Mouse (Mus musculus): Measurements from ENCODE around the gene Zscan12. TPM values are rescaled to one million over a fixed set of nuclear protein-coding genes. Genes with fewer than 3 reads are reported as not detected.

Zscan12 gene
- polyA plus RNA-seq, 1 experiment from 2014 or later, result 10.0 TPM

- peak overlapping the region; percentile 69; the same call in 1 of the 2 replicates for H3K9ac ChIP-seq
- 0% methylated on average over 2 of the region's 2 CpGs for WGBS
- H3K9me3 ChIP-seq, result no peaks in the 10 kb centered on the region
- H3K27me3 ChIP-seq (replicated peaks), result no peaks in the 10 kb centered on the region
- ATAC-seq (ENCODE audit: insufficient read depth, low FRiP score, low read depth), result no peak
- H3K4me3 ChIP-seq (replicated peaks), result peak overlapping the region; percentile 88
- H3K4me2 ChIP-seq, result peak overlapping the region; percentile 59; the same call in 1 of the 2 replicates
- no peak overlapping the region; the same call in 1 of the 2 replicates for H3K27ac ChIP-seq
- peaks cover 8% of the 10 kb centered on the region; the same call in 1 of the 2 replicates for H3K4me1 ChIP-seq
- peaks cover 9% of the 10 kb centered on the region; the same call in 1 of the 2 replicates for H3K36me3 ChIP-seq
These were observed 40.2 kb downstream of the Zscan12 start for GRCm38 (mm10) chr13:21402848-21403247.

GRCm38 (mm10) chr13:21407341-21407740 lies 44.7 kb downstream of the Zscan12 start:
- Histone ChIP-seq H3K4me3 (replicated peaks) (no peak overlapping the region), H3K27me3 (replicated peaks) (no peaks in the 10 kb centered on the region), H3K9ac (no peak overlapping the region), H3K27ac (no peak overlapping the region), H3K36me3 (no peaks in the 10 kb centered on the region), H3K4me1 (no peaks in the 10 kb centered on the region), H3K9me3 (no peaks in the 10 kb centered on the region), H3K4me2 (no peak overlapping the region)
- 76% methylated on average over 11 of the region's 11 CpGs for WGBS
- no peak for ATAC-seq (ENCODE audit: insufficient read depth, low FRiP score, low read depth)

- ATAC-seq (ENCODE audit: insufficient read depth, low FRiP score, low read depth), result peak; percentile 88
These were observed 45.6 kb downstream of the Zscan12 start for GRCm38 (mm10) chr13:21407969-21408804.

GRCm38 (mm10) chr13:21408805-21409459 lies 46.3 kb downstream of the Zscan12 start:
- no peaks in the 10 kb centered on the region for H3K9me3 ChIP-seq
- H3K36me3 ChIP-seq, result no peaks in the 10 kb centered on the region
- peak overlapping the region; percentile 73 for H3K4me2 ChIP-seq
- H3K4me1 ChIP-seq, result no peaks in the 10 kb centered on the region
- 57% methylated on average over 11 of the region's 11 CpGs for WGBS
- H3K9ac ChIP-seq, result no peak overlapping the region; the same call in 1 of the 2 replicates
- H3K27ac ChIP-seq, result no peak overlapping the region; the same call in 1 of the 2 replicates
- peak overlapping the region; percentile 50 for H3K4me3 ChIP-seq (replicated peaks)
- no peak for ATAC-seq (ENCODE audit: insufficient read depth, low FRiP score, low read depth)
- no peaks in the 10 kb centered on the region for H3K27me3 ChIP-seq (replicated peaks)

More at GRCm38 (mm10) chr13:21407969-21408804, 45.6 kb downstream of the Zscan12 start:
- Histone ChIP-seq H3K9ac (peak overlapping the region; percentile 23; the same call in 1 of the 2 replicates), H3K4me1 (no peaks in the 10 kb centered on the region), H3K27me3 (replicated peaks) (no peaks in the 10 kb centered on the region), H3K4me2 (peak overlapping the region; percentile 73), H3K9me3 (no peaks in the 10 kb centered on the region), H3K36me3 (no peaks in the 10 kb centered on the region), H3K4me3 (replicated peaks) (peak overlapping the region; percentile 50), H3K27ac (peak overlapping the region; percentile 76; the same call in 1 of the 2 replicates)
- 3% methylated on average over 27 of the region's 27 CpGs for WGBS

- Histone ChIP-seq H3K27me3 (replicated peaks) (no peaks in the 10 kb centered on the region), H3K4me2 (peak overlapping the region; percentile 16; the same call in 1 of the 2 replicates), H3K9ac (no peak overlapping the region), H3K9me3 (no peaks in the 10 kb centered on the region), H3K4me3 (replicated peaks) (no peak overlapping the region), H3K36me3 (no peaks in the 10 kb centered on the region), H3K4me1 (no peaks in the 10 kb centered on the region), H3K27ac (peak overlapping the region; percentile 65)
- WGBS, result 55% methylated on average over 14 of the region's 15 CpGs
- peak; percentile 83; the same call in 1 of the 2 replicates for ATAC-seq (ENCODE audit: insufficient read depth, low FRiP score, low read depth)
These were observed 51.9 kb downstream of the Zscan12 start for GRCm38 (mm10) chr13:21414231-21415212.

- Histone ChIP-seq H3K36me3 (no peaks in the 10 kb centered on the region), H3K4me2 (0 out of 2 replicates have a peak overlapping the region, but pooled peaks have one; percentile 16), H3K27me3 (replicated peaks) (no peaks in the 10 kb centered on the region), H3K9me3 (no peaks in the 10 kb centered on the region), H3K9ac (no peak overlapping the region), H3K4me1 (no peaks in the 10 kb centered on the region), H3K27ac (peak overlapping the region; percentile 65), H3K4me3 (replicated peaks) (no peak overlapping the region)
- 57% methylated on average over 4 of the region's 4 CpGs for WGBS
- ATAC-seq (ENCODE audit: insufficient read depth, low FRiP score, low read depth), result no peak
These were observed 52.6 kb downstream of the Zscan12 start for GRCm38 (mm10) chr13:21415266-21415665.

- H3K27me3 ChIP-seq (replicated peaks), result no peaks in the 10 kb centered on the region
- H3K4me3 ChIP-seq (replicated peaks), result no peak overlapping the region
- H3K4me2 ChIP-seq, result no peak overlapping the region
- H3K9ac ChIP-seq, result no peak overlapping the region
- H3K36me3 ChIP-seq, result no peaks in the 10 kb centered on the region
- no peaks in the 10 kb centered on the region for H3K4me1 ChIP-seq
- no peaks in the 10 kb centered on the region for H3K9me3 ChIP-seq
- WGBS, result 90% methylated on average over 2 of the region's 2 CpGs
- ATAC-seq (ENCODE audit: insufficient read depth, low FRiP score, low read depth), result no peak
- H3K27ac ChIP-seq, result peak overlapping the region; percentile 65; the same call in 1 of the 2 replicates
These were observed 53.1 kb downstream of the Zscan12 start for GRCm38 (mm10) chr13:21415750-21416149.

GRCm38 (mm10) chr13:21417298-21418010 lies 54.8 kb downstream of the Zscan12 start:
- Histone ChIP-seq H3K36me3 (no peaks in the 10 kb centered on the region), H3K9ac (no peak overlapping the region), H3K4me3 (replicated peaks) (no peak overlapping the region), H3K27ac (no peak overlapping the region), H3K4me2 (no peak overlapping the region), H3K4me1 (no peaks in the 10 kb centered on the region), H3K9me3 (no peaks in the 10 kb centered on the region), H3K27me3 (replicated peaks) (no peaks in the 10 kb centered on the region)
- WGBS, result 80% methylated on average over 6 of the region's 6 CpGs
- ATAC-seq (ENCODE audit: insufficient read depth, low FRiP score, low read depth), result no peak

- Histone ChIP-seq H3K9me3 (no peaks in the 10 kb centered on the region), H3K4me2 (no peak overlapping the region), H3K4me1 (no peaks in the 10 kb centered on the region), H3K9ac (no peak overlapping the region), H3K36me3 (no peaks in the 10 kb centered on the region), H3K4me3 (replicated peaks) (no peak overlapping the region), H3K27me3 (replicated peaks) (no peaks in the 10 kb centered on the region), H3K27ac (no peak overlapping the region)
- WGBS, result 50% methylated on average over 6 of the region's 6 CpGs
- ATAC-seq (ENCODE audit: insufficient read depth, low FRiP score, low read depth), result peak; percentile 95
These were observed 56.2 kb downstream of the Zscan12 start for GRCm38 (mm10) chr13:21418865-21419264.
